Mouse (Mus musculus) cerebellum, adult 2 months (tissue): ENCODE measurements at regions not wholly inside any gene's neighbourhood (a gene's known extent, or its start where the extent isn't known, plus 50 kb on each side); places are given as distances from the start of the nearest gene placed in this dataset.

Experiments used
- CTCF ChIP-seq: fragments of 200-500 bp; IDR thresholded peaks from 2 replicates; pipeline ENCODE4 v1.5.1; 2011; ENCODE audit warnings: low read depth, mild to moderate bottlenecking, control low read depth, low read length, moderate library complexity, borderline replicate concordance; ENCODE audit not compliant: insufficient read depth
- POLR2A ChIP-seq: fragments of 200-500 bp; IDR thresholded peaks from 2 replicates; pipeline ENCODE4 v1.6.1; 2011; ENCODE audit warnings: low read length, control low read depth, borderline replicate concordance; ENCODE audit not compliant: insufficient read depth

DNA sequence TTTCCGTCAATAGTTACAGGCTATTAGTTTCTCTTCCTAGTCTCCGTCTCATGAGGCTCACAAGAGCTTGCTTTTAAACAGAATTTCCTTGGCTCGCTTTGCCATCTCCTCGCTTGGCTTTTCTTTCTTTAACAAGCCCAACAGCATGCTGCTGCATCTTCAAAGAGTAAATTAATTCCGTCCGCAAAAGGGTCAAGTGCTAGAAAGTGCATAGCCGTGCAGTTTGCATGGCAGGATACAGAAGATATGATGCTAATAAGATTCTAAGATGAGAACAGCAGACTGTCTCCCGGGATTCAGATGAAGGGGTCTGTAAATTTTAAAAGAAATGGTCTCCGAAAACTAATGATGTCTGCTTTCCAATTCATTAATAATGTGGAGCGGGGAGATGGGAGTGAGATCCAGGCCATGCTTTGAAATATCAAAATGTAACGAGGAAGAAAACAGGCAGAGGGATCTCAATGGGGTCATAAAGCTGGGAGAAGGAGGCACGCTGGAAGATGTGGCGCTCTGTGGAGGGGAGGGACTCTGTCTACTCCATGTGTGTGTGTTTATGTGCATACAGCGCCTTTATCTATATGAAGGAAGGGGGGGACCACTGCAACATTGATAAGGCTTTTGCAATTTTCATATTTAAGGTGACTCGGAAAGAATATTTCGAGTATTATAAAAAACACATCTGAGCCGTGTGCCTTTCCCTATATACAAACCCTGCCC, 183.0 kb upstream of the Pmfbp1 start:
- TF ChIP-seq CTCF, result no peak
- no peak for TF ChIP-seq POLR2A
